Mouse (Mus musculus) heart, adult 2 months (tissue): Measurements from ENCODE around the gene Jazf1. TPM values are rescaled to one million over a fixed set of nuclear protein-coding genes. Genes with fewer than 3 reads are reported as not detected.

ENCODE experiments used
- DNase-seq, 2 experiments: peaks; one replicate each; pipeline ENCODE4 v3.0.0; 2021
- H3K27ac ChIP-seq: fragments of 200-600 bp; 2 replicates; pipeline ENCODE4 v1.8.1; 2022
- H3K27me3 ChIP-seq: fragments of 200-500 bp; 2 replicates; pipeline ENCODE4 v1.6.1; 2012; ENCODE audit warnings: mild to moderate bottlenecking, low read length, inconsistent platforms, mixed read lengths; ENCODE audit not compliant: control insufficient read depth, insufficient read depth
- H3K36me3 ChIP-seq: fragments of 200-500 bp; 2 replicates; pipeline ENCODE4 v1.6.1; 2012; ENCODE audit warnings: low read length, inconsistent platforms; ENCODE audit not compliant: control insufficient read depth, insufficient read depth
- H3K4me1 ChIP-seq: fragments of 200-500 bp; 2 replicates; pipeline ENCODE4 v1.6.1; 2011; ENCODE audit warnings: low read length; ENCODE audit not compliant: control insufficient read depth, insufficient read depth
- H3K4me3 ChIP-seq: fragments of 200-600 bp; 2 replicates; pipeline ENCODE4 v1.8.1; 2022
- H3K79me2 ChIP-seq: fragments of 200-500 bp; replicated peaks from 2 replicates; pipeline ENCODE4 v1.6.1; 2012; ENCODE audit warnings: mild to moderate bottlenecking, inconsistent platforms, low read length, moderate library complexity, mixed read lengths; ENCODE audit not compliant: control insufficient read depth, insufficient read depth
- H3K9ac ChIP-seq: fragments of 200-500 bp; 2 replicates; pipeline ENCODE4 v1.6.1; 2012; ENCODE audit warnings: low read depth, mild to moderate bottlenecking, control low read depth, inconsistent platforms, low read length, mixed read lengths
- CTCF ChIP-seq: fragments of 200-600 bp; IDR thresholded peaks from 2 replicates; pipeline ENCODE4 v1.8.1; 2022; ENCODE audit warnings: antibody characterized with exemption, mild to moderate bottlenecking, moderate library complexity
- EP300 ChIP-seq: fragments of 200-500 bp; IDR thresholded peaks from 2 replicates; pipeline ENCODE4 v1.6.1; 2011; ENCODE audit warnings: low read depth, low read length, control low read depth; ENCODE audit not compliant: insufficient read depth
- POLR2A ChIP-seq: fragments of 200-500 bp; IDR thresholded peaks from 2 replicates; pipeline ENCODE4 v1.6.1; 2011; ENCODE audit warnings: mild to moderate bottlenecking, low read depth, low read length, control low read depth; ENCODE audit not compliant: insufficient read depth
- WGBS: fragments of 180-500 bp; shearing (Covaris S2); methylation state at CpG from one replicate; pipeline ENCODE4 v1.1.7; 2018; 5-methylcytosine and 5-hydroxymethylcytosine counted together
- intact Hi-C: fragments of 180-260 bp; cut with DNase I; formaldehyde crosslinking; loops from one replicate; pipeline ENCODE4 v1.15.1; 2025
- polyA plus RNA-seq: library from polyadenylated mRNA; depleted of rRNA; stranded (reverse); fragments of >200 nt; gene quantifications from 2 replicates; pipeline ENCODE4 v1.2.3, GENCODE M21; 2012
- total RNA-seq, 2 experiments: library from RNA; stranded (reverse); gene quantifications; 2 replicates each; pipeline ENCODE4 v1.2.3; 2021

The Jazf1 gene
- total and polyA plus RNA-seq, 3 experiments: 1.2 to 2.6 (median 1.4) TPM

GRCm38 (mm10) chr6:52843027-52843426 lies 225.4 kb downstream of the Jazf1 start:
- Histone ChIP-seq H3K79me2 (no peaks in the 10 kb centered on the region), H3K9ac (no peak overlapping the region), H3K36me3 (no peaks in the 10 kb centered on the region), H3K27me3 (no peaks in the 10 kb centered on the region), H3K27ac (no peak overlapping the region), H3K4me3 (no peak overlapping the region), H3K4me1 (peaks cover 1% of the 10 kb centered on the region)
- intact Hi-C loops: loop anchor here (1.0 kb wide), 1 partner anchor 76 kb away; no protein-coding TSS in a partner anchor
- TF ChIP-seq EP300 (no peak), POLR2A (no peak), CTCF (peak; percentile 62)
- no peak for DNase-seq
- 74% methylated on average over 4 of the region's 4 CpGs for WGBS

GRCm38 (mm10) chr6:52842598-52842997 lies 225.8 kb downstream of the Jazf1 start:
- Histone ChIP-seq H3K4me3 (no peak overlapping the region), H3K27ac (no peak overlapping the region), H3K4me1 (peaks cover 1% of the 10 kb centered on the region), H3K9ac (no peak overlapping the region), H3K79me2 (no peaks in the 10 kb centered on the region), H3K36me3 (no peaks in the 10 kb centered on the region), H3K27me3 (no peaks in the 10 kb centered on the region)
- TF ChIP-seq EP300 (no peak), POLR2A (no peak)
- intact Hi-C loops: no loop called here
- no peak for DNase-seq
- 77% methylated on average over 6 of the region's 6 CpGs for WGBS

GRCm38 (mm10) chr6:52841611-52842010 lies 226.8 kb downstream of the Jazf1 start:
- Histone ChIP-seq H3K27ac (no peak overlapping the region), H3K79me2 (no peaks in the 10 kb centered on the region)
- WGBS: 75% methylated on average over 2 of the region's 2 CpGs

GRCm38 (mm10) chr6:52840589-52841044 lies 227.8 kb downstream of the Jazf1 start:
- TF ChIP-seq CTCF (no peak), EP300 (no peak), POLR2A (no peak)
- WGBS: 55% methylated on average over 9 of the region's 9 CpGs
- Histone ChIP-seq H3K27me3 (no peaks in the 10 kb centered on the region), H3K9ac (no peak overlapping the region), H3K4me3 (no peak overlapping the region), H3K27ac (no peak overlapping the region), H3K79me2 (no peaks in the 10 kb centered on the region), H3K36me3 (no peaks in the 10 kb centered on the region), H3K4me1 (peaks cover 1% of the 10 kb centered on the region)
- intact Hi-C loops: no loop called here
- peak in 1 of 2 experiments; percentile 24 for DNase-seq

More at GRCm38 (mm10) chr6:52841611-52842010, 226.8 kb downstream of the Jazf1 start:
- Histone ChIP-seq H3K4me1 (peaks cover 1% of the 10 kb centered on the region), H3K4me3 (no peak overlapping the region), H3K36me3 (no peaks in the 10 kb centered on the region), H3K9ac (no peak overlapping the region), H3K27me3 (no peaks in the 10 kb centered on the region)
- intact Hi-C loops: no loop called here
- TF ChIP-seq CTCF (no peak), EP300 (no peak), POLR2A (no peak)
- no peak for DNase-seq

- peak; percentile 77 to 84 for DNase-seq
- WGBS: 7% methylated on average over 8 of the region's 8 CpGs
- no peak overlapping the region for H3K9ac ChIP-seq
- no peak overlapping the region for H3K27ac ChIP-seq
- no peaks in the 10 kb centered on the region for H3K79me2 ChIP-seq
- TF ChIP-seq CTCF (peak; percentile 95), POLR2A (no peak), EP300 (peak; percentile 69)
- H3K36me3 ChIP-seq: no peaks in the 10 kb centered on the region
- H3K27me3 ChIP-seq: no peaks in the 10 kb centered on the region
- no peak overlapping the region for H3K4me3 ChIP-seq
- intact Hi-C loops: loop anchor here (1.0 to 5.0 kb wide), 7 partner anchors 41 to 581 kb away; no protein-coding TSS in a partner anchor
- H3K4me1 ChIP-seq: peaks cover 1% of the 10 kb centered on the region
Observed at GRCm38 (mm10) chr6:52838691-52839090, 229.7 kb downstream of the Jazf1 start.

GRCm38 (mm10) chr6:52837792-52838191 lies 230.6 kb downstream of the Jazf1 start:
- Histone ChIP-seq H3K9ac (no peak overlapping the region), H3K4me1 (peaks cover 1% of the 10 kb centered on the region), H3K4me3 (no peak overlapping the region), H3K27ac (no peak overlapping the region), H3K36me3 (no peaks in the 10 kb centered on the region), H3K27me3 (no peaks in the 10 kb centered on the region), H3K79me2 (no peaks in the 10 kb centered on the region)
- intact Hi-C loops: loop anchor here (1.0 to 5.0 kb wide), 7 partner anchors 40 to 580 kb away; no protein-coding TSS in a partner anchor
- 57% methylated on average over 4 of the region's 4 CpGs for WGBS
- TF ChIP-seq POLR2A: no peak
- TF ChIP-seq CTCF: no peak
- no peak for TF ChIP-seq EP300
- no peak for DNase-seq
